Comparison of ENCODE assay signal across 8 mouse cellular contexts in the genomic region with DNA sequence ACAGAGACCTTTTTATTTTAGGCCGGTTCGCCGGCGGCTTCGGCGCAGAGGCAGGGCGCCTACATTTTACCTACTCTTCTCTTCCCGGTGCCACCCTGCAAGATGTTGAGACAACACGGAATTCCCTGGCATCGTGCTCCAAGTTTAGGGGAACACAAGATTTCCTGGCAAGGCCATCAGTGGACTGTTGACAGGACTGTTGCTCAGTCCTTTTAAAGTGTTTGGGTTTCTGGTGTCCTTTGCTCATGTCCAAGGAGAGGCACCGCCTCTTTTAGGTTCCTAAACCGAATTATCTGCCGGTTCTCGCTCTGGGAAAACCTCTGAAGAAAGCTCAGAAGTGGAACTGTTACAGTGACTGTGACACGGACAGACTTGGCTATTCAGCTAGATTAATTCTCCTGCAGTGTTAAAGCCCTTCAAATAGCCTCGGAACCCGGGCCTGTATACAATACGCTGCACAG. TPM values are rescaled to one million over a fixed set of nuclear protein-coding genes. Genes with fewer than 3 reads are reported as not detected.
A peak's percentile ranks its signal among the peaks of the same experiment; 100 is the strongest.
DNase-seq lines count a peak whose midpoint lies in the region; ATAC-seq and TF ChIP-seq lines count a peak whose summit lies in the region.

No protein-coding gene starts in this region.

- H3K36me3 ChIP-seq in forebrain, embryonic 12.5 days (replicated peaks), result no peaks in the 10 kb centered on the region
- H3K36me3 ChIP-seq in hindbrain, embryonic 13.5 days, result no peaks in the 10 kb centered on the region
- H3K36me3 ChIP-seq in lung, postnatal 0 days (ENCODE audit: insufficient read depth, low read length), result no peaks in the 10 kb centered on the region

- TF ChIP-seq EP300 in lung, postnatal 0 days (IDR thresholded peaks at IDR 0.05), result no peak

- H3K4me2 ChIP-seq in forebrain, embryonic 12.5 days, result peak overlapping the region; percentile 89
- peak overlapping the region; percentile 92 for H3K4me2 ChIP-seq in hindbrain, embryonic 13.5 days
- peak overlapping the region; percentile 82 for H3K4me2 ChIP-seq in lung, postnatal 0 days (replicated peaks; ENCODE audit: low read depth, low read length)

- peak overlapping the region; percentile 74 for H3K9ac ChIP-seq in forebrain, embryonic 12.5 days
- H3K9ac ChIP-seq in hindbrain, embryonic 13.5 days, result peak overlapping the region; percentile 78
- peak overlapping the region; percentile 51; the same call in 1 of the 2 replicates for H3K9ac ChIP-seq in lung, postnatal 0 days (replicated peaks; ENCODE audit: low read depth)

- DNase-seq in ovary, adult 18-20 months (ENCODE audit: low spot score), result peak; percentile 47
- DNase-seq in ovary, postnatal 10 days (ENCODE audit: low spot score), result no peak
- DNase-seq in lung, postnatal 0 days (ENCODE audit: low spot score), result peak; percentile 69
- DNase-seq in Muller cell, postnatal 12 days (ENCODE audit: inconsistent ontology term), result no peak
- no peak for DNase-seq in cerebellum, postnatal 36 days

- peaks cover 72% of the 10 kb centered on the region for H3K27me3 ChIP-seq in forebrain, embryonic 12.5 days
- H3K27me3 ChIP-seq in hindbrain, embryonic 13.5 days, result peaks cover 78% of the 10 kb centered on the region
- peaks cover 31% of the 10 kb centered on the region for H3K27me3 ChIP-seq in lung, postnatal 0 days (replicated peaks; ENCODE audit: insufficient read depth, low read length)

- TF ChIP-seq CTCF in lung, postnatal 0 days (IDR thresholded peaks at IDR 0.05), result no peak

- H3K4me3 ChIP-seq in forebrain, embryonic 12.5 days (replicated peaks), result peak overlapping the region; percentile 58
- peak overlapping the region; percentile 53 for H3K4me3 ChIP-seq in hindbrain, embryonic 13.5 days
- H3K4me3 ChIP-seq in lung, postnatal 0 days (ENCODE audit: low read depth, low read length), result peak overlapping the region; percentile 55

- no peak; the same call in 1 of the 2 replicates for ATAC-seq in forebrain, embryonic 12.5 days (ENCODE audit: low FRiP score)
- ATAC-seq in hindbrain, embryonic 13.5 days (ENCODE audit: low FRiP score), result no peak
- ATAC-seq in lung, postnatal 0 days, result peak; percentile 33
- ATAC-seq in cerebellum, adult (ENCODE audit: insufficient number of reproducible peaks, low FRiP score, low TSS enrichment), result no peak

- peak overlapping the region; percentile 68; the same call in 1 of the 2 replicates for H3K27ac ChIP-seq in forebrain, embryonic 12.5 days
- peak overlapping the region; percentile 84 for H3K27ac ChIP-seq in hindbrain, embryonic 13.5 days
- H3K27ac ChIP-seq in lung, postnatal 0 days (ENCODE audit: low read length), result peak overlapping the region; percentile 88

- H3K9me3 ChIP-seq in forebrain, embryonic 12.5 days, result no peaks in the 10 kb centered on the region
- H3K9me3 ChIP-seq in hindbrain, embryonic 13.5 days, result no peaks in the 10 kb centered on the region
- H3K9me3 ChIP-seq in lung, postnatal 0 days (ENCODE audit: low read length), result no peaks in the 10 kb centered on the region

- under 1% methylated on average over 18 of the region's 18 CpGs for WGBS in forebrain, embryonic 12.5 days
- 1% methylated on average over 18 of the region's 18 CpGs for WGBS in hindbrain, embryonic 13.5 days
- 2% methylated on average over 18 of the region's 18 CpGs for WGBS in lung, postnatal 0 days

- H3K4me1 ChIP-seq in forebrain, embryonic 12.5 days, result peaks cover 43% of the 10 kb centered on the region
- H3K4me1 ChIP-seq in hindbrain, embryonic 13.5 days (replicated peaks), result peaks cover 48% of the 10 kb centered on the region
- peaks cover 22% of the 10 kb centered on the region for H3K4me1 ChIP-seq in lung, postnatal 0 days (ENCODE audit: insufficient read depth, low read depth, low read length)

RNA-seq across cellular contexts. Expression of a gene that starts 0.4 kb away (rescaled TPM):
- 19.5 and 23.2 TPM in 2 replicates for polyA plus RNA-seq in forebrain, embryonic 12.5 days (2016; fragmentation: Nextera tagmentation; extraction: Ambion mirVana)
- 13.2 and 13.9 TPM in 2 replicates for polyA plus RNA-seq in hindbrain, embryonic 13.5 days (2015; fragmentation: Nextera tagmentation; extraction: Ambion mirVana)
- 23.9 and 28.6 TPM in 2 replicates for polyA plus RNA-seq in lung, postnatal 0 days (2015; fragmentation: Nextera tagmentation; extraction: Ambion mirVana)

Comparison
In these comparisons a context has a peak if more than half of its experiments do, and no peak if none do; other contexts are left out.
1. DNase-seq: peak in ovary, adult 18-20 months (single experiment) and lung, postnatal 0 days (single experiment); none in ovary, postnatal 10 days (single experiment), Muller cell, postnatal 12 days (single experiment) and cerebellum, postnatal 36 days (0 of 2).
2. Peak in every context shown above with its lines, with median percentiles within 50 percentile points of each other: H3K27ac ChIP-seq, H3K4me2 ChIP-seq, H3K4me3 ChIP-seq and H3K9ac ChIP-seq.